Mouse (Mus musculus) embryonic facial prominence, embryonic 14.5 days (tissue): ENCODE measurements around the gene Myom1. TPM values are rescaled to one million over a fixed set of nuclear protein-coding genes. Genes with fewer than 3 reads are reported as not detected.
A peak's percentile ranks its signal among the peaks of the same experiment; 100 is the strongest.

Source experiments
- ATAC-seq: fragments of 200-750 bp; cut with Nextera tagmentation; 2 replicates; pipeline ENCODE4 v1.8.0; 2017; ENCODE audit warnings: low read depth, moderate number of reproducible peaks, moderate TSS enrichment
- DNase-seq: peaks from one replicate; pipeline ENCODE4 v3.0.0-alpha.2; 2015; ENCODE audit warnings: low spot score
- H3K27ac ChIP-seq: fragments of 300-500 bp; sonication (generic); replicated peaks from 2 replicates; pipeline ENCODE4 v1.5.1; 2014; ENCODE audit warnings: low read depth, mild to moderate bottlenecking, low read length, moderate library complexity
- H3K27me3 ChIP-seq: fragments of 300-500 bp; sonication (generic); replicated peaks from 2 replicates; pipeline ENCODE4 v1.6.1; 2014; ENCODE audit warnings: low read length; ENCODE audit not compliant: control insufficient read depth, insufficient read depth
- H3K36me3 ChIP-seq: fragments of 300-500 bp; sonication (generic); 2 replicates; pipeline ENCODE4 v1.6.1; 2014; ENCODE audit warnings: low read length, mixed read lengths; ENCODE audit not compliant: control insufficient read depth, insufficient read depth
- H3K4me1 ChIP-seq: fragments of 300-500 bp; sonication (generic); 2 replicates; pipeline ENCODE4 v1.6.1; 2014; ENCODE audit warnings: antibody characterized with exemption, low read length; ENCODE audit not compliant: control insufficient read depth, insufficient read depth
- H3K4me2 ChIP-seq: fragments of 300-500 bp; sonication (generic); 2 replicates; pipeline ENCODE4 v1.6.1; 2014; ENCODE audit warnings: low read depth, mild to moderate bottlenecking, low read length, moderate library complexity, mixed read lengths
- H3K4me3 ChIP-seq: fragments of 300-500 bp; sonication (generic); 2 replicates; pipeline ENCODE4 v1.5.1; 2014; ENCODE audit warnings: low read depth, mild to moderate bottlenecking, low read length
- H3K9ac ChIP-seq: fragments of 300-500 bp; sonication (generic); 2 replicates; pipeline ENCODE4 v1.6.1; 2014; ENCODE audit warnings: low read depth, mild to moderate bottlenecking, low read length, moderate library complexity, mixed read lengths
- H3K9me3 ChIP-seq: fragments of 300-500 bp; sonication (generic); 2 replicates; pipeline ENCODE4 v1.6.1; 2016; ENCODE audit warnings: low read length; ENCODE audit not compliant: control insufficient read depth
- WGBS: fragments of 180-500 bp; shearing (Covaris S2); extraction: QIAGEN DNeasy Blood & Tissue Kit; methylation state at CpG from one replicate; pipeline ENCODE4 v1.1.7; 2014; 5-methylcytosine and 5-hydroxymethylcytosine counted together
- polyA plus RNA-seq: library from polyadenylated mRNA; unstranded; fragments of >200 nt; fragmentation: Nextera tagmentation; extraction: Ambion mirVana; gene quantifications from 2 replicates; pipeline ENCODE4 v1.2.1, GENCODE M21; 2014

Myom1 gene
- polyA plus RNA-seq, 1 experiment from 2014 or later = 61.5 TPM

- H3K4me3 ChIP-seq = no peak overlapping the region
- H3K9me3 ChIP-seq = no peaks in the 10 kb centered on the region
- H3K4me2 ChIP-seq = no peak overlapping the region; the same call in 1 of the 2 replicates
- H3K36me3 ChIP-seq = peaks cover 38% of the 10 kb centered on the region
- H3K27me3 ChIP-seq = no peaks in the 10 kb centered on the region
- DNase-seq = no peak
- H3K27ac ChIP-seq = no peak overlapping the region
- 58% methylated on average over 6 of the region's 6 CpGs for WGBS
- no peak overlapping the region; the same call in 1 of the 2 replicates for H3K9ac ChIP-seq
- H3K4me1 ChIP-seq = peaks cover 24% of the 10 kb centered on the region
- no peak for ATAC-seq
These were observed 4.6 kb upstream of the Myom1 start for GRCm38 (mm10) chr17:70997836-70998235.

GRCm38 (mm10) chr17:70998400-70998975, 3.9 kb upstream of the Myom1 start:
- Histone ChIP-seq H3K4me2 (no peak overlapping the region), H3K4me3 (no peak overlapping the region), H3K27me3 (no peaks in the 10 kb centered on the region), H3K27ac (no peak overlapping the region), H3K4me1 (peaks cover 31% of the 10 kb centered on the region), H3K36me3 (peaks cover 31% of the 10 kb centered on the region), H3K9me3 (no peaks in the 10 kb centered on the region), H3K9ac (no peak overlapping the region; the same call in 1 of the 2 replicates)
- WGBS = 72% methylated on average over 9 of the region's 9 CpGs
- DNase-seq (no peak), ATAC-seq (no peak)

- WGBS = 43% methylated on average over 5 of the region's 5 CpGs
- Histone ChIP-seq H3K27ac (no peak overlapping the region), H3K9ac (no peak overlapping the region), H3K4me2 (0 out of 2 replicates have a peak overlapping the region, but pooled peaks have one; percentile 2), H3K27me3 (no peaks in the 10 kb centered on the region), H3K9me3 (no peaks in the 10 kb centered on the region), H3K36me3 (peaks cover 24% of the 10 kb centered on the region), H3K4me3 (no peak overlapping the region), H3K4me1 (peaks cover 33% of the 10 kb centered on the region)
- no peak for ATAC-seq
- DNase-seq = peak; percentile 31
These were observed 3.2 kb upstream of the Myom1 start for GRCm38 (mm10) chr17:70999187-70999586.

- 63% methylated on average over 2 of the region's 2 CpGs for WGBS
These were observed 2.2 kb upstream of the Myom1 start for GRCm38 (mm10) chr17:71000255-71000654.

GRCm38 (mm10) chr17:71001067-71001466, 1.4 kb upstream of the Myom1 start:
- Histone ChIP-seq H3K9me3 (no peaks in the 10 kb centered on the region), H3K36me3 (peaks cover 7% of the 10 kb centered on the region), H3K4me1 (peaks cover 33% of the 10 kb centered on the region), H3K9ac (peak overlapping the region; percentile 97), H3K4me3 (peak overlapping the region; percentile 96), H3K27ac (peak overlapping the region; percentile 100), H3K4me2 (peak overlapping the region; percentile 74), H3K27me3 (no peaks in the 10 kb centered on the region)
- WGBS = 5% methylated on average over 6 of the region's 6 CpGs
- no peak for ATAC-seq
- DNase-seq = no peak

More at GRCm38 (mm10) chr17:71000255-71000654, 2.2 kb upstream of the Myom1 start:
- peak overlapping the region; percentile 74 for H3K4me2 ChIP-seq
- peaks cover 15% of the 10 kb centered on the region for H3K36me3 ChIP-seq
- no peaks in the 10 kb centered on the region for H3K9me3 ChIP-seq
- no peaks in the 10 kb centered on the region for H3K27me3 ChIP-seq
- peak overlapping the region; percentile 51 for H3K9ac ChIP-seq
- H3K27ac ChIP-seq = no peak overlapping the region
- peaks cover 33% of the 10 kb centered on the region for H3K4me1 ChIP-seq
- H3K4me3 ChIP-seq = peak overlapping the region; percentile 96
- DNase-seq (no peak), ATAC-seq (no peak)

GRCm38 (mm10) chr17:71001699-71002080, 743 bp upstream of the Myom1 start:
- Histone ChIP-seq H3K4me3 (peak overlapping the region; percentile 96), H3K27ac (peak overlapping the region; percentile 100), H3K4me2 (peak overlapping the region; percentile 74), H3K9ac (peak overlapping the region; percentile 97), H3K4me1 (peaks cover 33% of the 10 kb centered on the region), H3K27me3 (no peaks in the 10 kb centered on the region), H3K36me3 (peaks cover under 1% of the 10 kb centered on the region; the same call in 1 of the 2 replicates), H3K9me3 (no peaks in the 10 kb centered on the region)
- DNase-seq (peak; percentile 74), ATAC-seq (peak; percentile 74)
- WGBS = under 1% methylated on average over 29 of the region's 43 CpGs

GRCm38 (mm10) chr17:71002744-71003094, 286 bp downstream of the Myom1 start, which contains the start of gene Myl12a:
Gene Myl12a (minus strand): TSS chr17:71002878.
- peak within 1 kb of the TSS; percentile 100 for H3K27ac ChIP-seq
- H3K36me3 ChIP-seq = no peaks in the 10 kb centered on the region
- H3K4me3 ChIP-seq = peak within 1 kb of the TSS; percentile 96
- H3K4me1 ChIP-seq = peaks cover 32% of the 10 kb centered on the region
- H3K9me3 ChIP-seq = no peaks in the 10 kb centered on the region
- DNase-seq (no peak), ATAC-seq (peak; percentile 8)
- WGBS = 3% methylated on average over 14 of the region's 14 CpGs
- H3K27me3 ChIP-seq = no peaks in the 10 kb centered on the region
- H3K9ac ChIP-seq = peak within 1 kb of the TSS; percentile 97
- peak within 1 kb of the TSS; percentile 74 for H3K4me2 ChIP-seq

GRCm38 (mm10) chr17:71003112-71003511, 679 bp downstream of the Myom1 start:
- ATAC-seq (no peak), DNase-seq (no peak)
- Histone ChIP-seq H3K9me3 (no peaks in the 10 kb centered on the region), H3K4me2 (peak overlapping the region; percentile 74), H3K4me1 (peaks cover 28% of the 10 kb centered on the region), H3K36me3 (no peaks in the 10 kb centered on the region), H3K27ac (peak overlapping the region; percentile 100), H3K9ac (peak overlapping the region; percentile 97), H3K4me3 (peak overlapping the region; percentile 96), H3K27me3 (no peaks in the 10 kb centered on the region)
- 44% methylated on average over 4 of the region's 4 CpGs for WGBS

- H3K27ac ChIP-seq = no peak overlapping the region
- 90% methylated on average over 2 of the region's 2 CpGs for WGBS
- DNase-seq (no peak), ATAC-seq (no peak)
- H3K4me3 ChIP-seq = no peak overlapping the region
- H3K27me3 ChIP-seq = no peaks in the 10 kb centered on the region
- no peak overlapping the region for H3K9ac ChIP-seq
- H3K4me2 ChIP-seq = no peak overlapping the region
- no peaks in the 10 kb centered on the region for H3K36me3 ChIP-seq
- H3K4me1 ChIP-seq = peaks cover 23% of the 10 kb centered on the region
- H3K9me3 ChIP-seq = no peaks in the 10 kb centered on the region
These were observed 1.3 kb downstream of the Myom1 start for GRCm38 (mm10) chr17:71003721-71004120.
